Mouse (Mus musculus) liver, embryonic 14.5 days (tissue): ENCODE measurements around the gene Blzf1. TPM values are rescaled to one million over a fixed set of nuclear protein-coding genes. Genes with fewer than 3 reads are reported as not detected.

Source experiments
- ATAC-seq: fragments of 200-750 bp; cut with Nextera tagmentation; 2 replicates; pipeline ENCODE4 v1.8.0; 2017; ENCODE audit warnings: moderate number of reproducible peaks, mild to moderate bottlenecking, moderate library complexity; ENCODE audit not compliant: insufficient read depth
- DNase-seq, 3 experiments: peaks; one replicate each; pipeline ENCODE4 v3.0.0-alpha.2; 2012 to 2013; ENCODE audit warnings: low read depth in 3 of 3, low spot score in 3 of 3
- H3K27ac ChIP-seq: fragments of 300-500 bp; sonication (generic); 2 replicates; pipeline ENCODE4 v1.5.1; 2014; ENCODE audit warnings: moderate library complexity, mild to moderate bottlenecking, control low read depth, inconsistent platforms
- H3K27me3 ChIP-seq: fragments of 300-500 bp; sonication (generic); 2 replicates; pipeline ENCODE4 v1.6.1; 2014; ENCODE audit warnings: mild to moderate bottlenecking, low read length, moderate library complexity; ENCODE audit not compliant: control insufficient read depth, insufficient read depth
- H3K36me3 ChIP-seq: fragments of 300-500 bp; sonication (generic); replicated peaks from 2 replicates; pipeline ENCODE4 v1.6.1; 2014; ENCODE audit warnings: low read depth; ENCODE audit not compliant: control insufficient read depth, insufficient read depth
- H3K4me1 ChIP-seq, 2 experiments: fragments of 200-500 bp in 1 of 2; fragments of 300-500 bp in 1 of 2; sonication (generic) in 1 of 2; replicated peaks; 2 replicates each; pipeline ENCODE4 v1.6.1; 2012 to 2014; ENCODE audit warnings: antibody characterized with exemption in 1 of 2, inconsistent platforms in 1 of 2, low read length in 1 of 2; ENCODE audit not compliant: control insufficient read depth in 2 of 2, insufficient read depth in 2 of 2
- H3K4me2 ChIP-seq: fragments of 300-500 bp; sonication (generic); 2 replicates; pipeline ENCODE4 v1.6.1; 2014; ENCODE audit warnings: low read depth, mild to moderate bottlenecking, control low read depth, moderate library complexity
- H3K4me3 ChIP-seq, 2 experiments: fragments of 200-500 bp in 1 of 2; fragments of 300-500 bp in 1 of 2; sonication (generic) in 1 of 2; 2 replicates each; pipeline ENCODE4 v1.5.1; 2012 to 2014; ENCODE audit warnings: low read depth in 2 of 2, low read length in 2 of 2, mild to moderate bottlenecking in 2 of 2, control low read depth in 1 of 2, inconsistent platforms in 1 of 2, moderate library complexity in 1 of 2; ENCODE audit not compliant: insufficient read depth in 1 of 2
- H3K9ac ChIP-seq: fragments of 300-500 bp; sonication (generic); replicated peaks from 2 replicates; pipeline ENCODE4 v1.6.1; 2014; ENCODE audit warnings: mild to moderate bottlenecking, control low read depth, moderate library complexity
- H3K9me3 ChIP-seq: fragments of 300-500 bp; sonication (generic); 2 replicates; pipeline ENCODE4 v1.6.1; 2016; ENCODE audit warnings: low read length, mixed read lengths; ENCODE audit not compliant: control insufficient read depth
- CTCF ChIP-seq: IDR thresholded peaks from 2 replicates; pipeline ENCODE4 v1.5.1; 2016; ENCODE audit warnings: antibody characterized with exemption, low read depth, control low read depth
- EP300 ChIP-seq: IDR thresholded peaks from 2 replicates; pipeline ENCODE4 v1.6.1; 2016; ENCODE audit warnings: antibody characterized with exemption, low read depth
- WGBS: fragments of 180-500 bp; shearing (Covaris S2); extraction: QIAGEN DNeasy Blood & Tissue Kit; methylation state at CpG from one replicate; pipeline ENCODE4 v1.1.7; 2014; ENCODE audit not compliant: insufficient replicate concordance; 5-methylcytosine and 5-hydroxymethylcytosine counted together
- polyA plus RNA-seq, 2 experiments: library from polyadenylated mRNA; depleted of rRNA in 1 of 2; stranded (reverse) in 1 of 2; unstranded in 1 of 2; fragments of >200 nt; fragmentation: Nextera tagmentation in 1 of 2; extraction: Ambion mirVana in 1 of 2; gene quantifications; 2 replicates each; pipeline versions ENCODE4 v1.2.1 to v1.2.3; 2012 to 2014

The Blzf1 gene
- polyA plus RNA-seq, 2 experiments: 4.1 to 8.5 TPM

DNA sequence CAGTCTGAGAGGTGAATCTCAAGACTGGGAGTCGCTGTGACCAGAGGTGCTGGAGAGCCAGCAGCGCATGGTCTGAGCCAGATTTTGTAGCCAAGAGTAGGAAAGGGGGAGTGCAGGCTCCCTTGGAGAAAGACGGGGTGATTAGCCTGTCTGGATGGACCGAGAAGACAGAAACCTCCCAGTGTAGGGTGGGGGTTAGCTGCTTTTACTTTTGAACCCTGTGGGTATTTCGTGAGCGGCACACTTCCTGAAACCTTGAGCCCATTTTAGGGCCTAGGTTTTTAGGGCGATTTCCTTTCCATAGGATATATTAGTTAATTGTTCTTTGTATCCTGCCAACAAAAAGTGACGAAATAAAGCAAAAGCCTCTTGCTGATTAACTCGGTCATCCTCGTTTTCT is 59.3 kb downstream of the Blzf1 start:
- Histone ChIP-seq H3K27ac (peak overlapping the region; percentile 54; the same call in 1 of the 2 replicates), H3K4me2 (peak overlapping the region; percentile 80), H3K9me3 (no peaks in the 10 kb centered on the region), H3K4me1 (peaks cover 21 to 22% of the 10 kb centered on the region in 2 experiments), H3K9ac (peak overlapping the region; percentile 57), H3K27me3 (no peaks in the 10 kb centered on the region), H3K36me3 (no peaks in the 10 kb centered on the region), H3K4me3 (peak overlapping the region; percentile 29 to 91)
- TF ChIP-seq EP300: no peak
- WGBS: 14% methylated on average over 10 of the region's 10 CpGs
- no peak for ATAC-seq
- no peak for DNase-seq

DNA sequence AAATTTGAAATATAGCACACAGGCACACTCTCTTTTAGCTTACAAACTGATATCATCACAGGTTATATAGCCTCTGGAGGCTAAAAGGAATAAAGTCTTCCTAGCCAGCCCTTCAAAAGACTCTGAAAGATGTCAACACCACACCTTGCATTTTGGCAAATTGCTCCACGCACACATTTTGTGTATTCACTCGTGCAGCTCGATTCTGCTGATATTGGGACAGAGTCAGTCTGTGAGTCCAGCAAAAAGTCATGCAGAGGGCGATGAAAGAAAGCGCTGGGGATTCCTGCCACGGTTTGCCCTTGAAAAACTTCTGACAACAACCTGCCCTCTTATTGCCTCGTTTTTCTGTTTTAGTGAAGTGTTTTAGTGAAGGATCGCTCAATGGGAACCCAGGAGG is 59.8 kb downstream of the Blzf1 start:
- WGBS: 53% methylated on average over 8 of the region's 8 CpGs
- Histone ChIP-seq H3K4me2 (peak overlapping the region; percentile 80), H3K27ac (no peak overlapping the region), H3K36me3 (no peaks in the 10 kb centered on the region), H3K4me1 (peaks cover 21 to 22% of the 10 kb centered on the region in 2 experiments), H3K27me3 (no peaks in the 10 kb centered on the region), H3K4me3 (no peak overlapping the region; a peak in 1 of 4 replicates), H3K9me3 (no peaks in the 10 kb centered on the region), H3K9ac (no peak overlapping the region)
- DNase-seq: no peak
- ATAC-seq: no peak
- TF ChIP-seq EP300: no peak
- TF ChIP-seq CTCF: no peak

DNA sequence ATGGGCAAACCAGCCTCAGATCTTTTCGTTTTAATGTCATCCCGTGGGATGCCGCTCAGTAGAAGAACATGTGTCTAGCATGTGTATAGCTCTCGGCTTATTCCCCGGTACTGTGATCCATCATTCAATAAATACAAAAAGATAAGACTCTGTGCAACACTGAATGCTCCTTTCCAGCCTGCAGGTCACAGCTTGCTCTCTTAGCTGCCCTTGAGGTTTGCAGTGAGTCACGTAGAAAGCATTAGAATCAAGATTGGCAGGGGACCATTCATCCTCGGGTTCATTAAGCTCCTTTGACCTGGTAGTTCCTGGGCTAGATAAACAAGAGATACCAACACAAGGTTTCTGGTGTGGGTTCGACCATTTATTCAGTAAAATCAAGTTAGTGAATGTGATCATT is 64.5 kb downstream of the Blzf1 start:
- no peak for TF ChIP-seq CTCF
- no peak for TF ChIP-seq EP300
- DNase-seq (no peak), ATAC-seq (no peak)
- H3K9me3 ChIP-seq: no peaks in the 10 kb centered on the region
- H3K4me1 ChIP-seq: peaks cover 1 to 3% of the 10 kb centered on the region in 2 experiments
- no peak overlapping the region for H3K4me3 ChIP-seq
- no peak overlapping the region for H3K9ac ChIP-seq
- no peak overlapping the region for H3K4me2 ChIP-seq
- H3K36me3 ChIP-seq: no peaks in the 10 kb centered on the region
- no peak overlapping the region for H3K27ac ChIP-seq
- 68% methylated on average over 8 of the region's 8 CpGs for WGBS
- H3K27me3 ChIP-seq: no peaks in the 10 kb centered on the region

DNA sequence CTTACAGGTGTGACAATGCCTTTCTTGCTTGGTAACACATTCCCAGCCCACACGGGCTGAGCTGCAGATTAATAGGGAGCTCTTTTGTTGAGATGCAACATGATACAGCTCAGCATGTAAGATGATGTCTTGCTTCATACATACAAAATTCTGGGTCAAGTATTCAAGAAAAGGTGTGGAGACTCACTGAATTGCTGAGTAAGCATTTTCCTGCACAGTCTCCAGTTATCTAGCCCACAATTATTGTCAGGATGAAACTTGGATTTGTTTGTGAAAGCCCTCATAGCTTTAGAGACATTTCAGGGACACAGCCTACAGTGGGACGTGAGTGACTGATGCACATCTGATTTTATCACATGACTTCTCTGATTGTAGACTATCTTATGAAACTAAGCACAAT is 65.8 kb downstream of the Blzf1 start:
- Histone ChIP-seq H3K4me1 (no peaks in the 10 kb centered on the region; a peak in 1 of 4 replicates), H3K9ac (no peak overlapping the region), H3K4me2 (no peak overlapping the region), H3K27me3 (no peaks in the 10 kb centered on the region), H3K27ac (no peak overlapping the region), H3K4me3 (no peak overlapping the region), H3K36me3 (no peaks in the 10 kb centered on the region), H3K9me3 (no peaks in the 10 kb centered on the region)
- no peak for TF ChIP-seq CTCF
- TF ChIP-seq EP300: no peak
- 57% methylated on average over 2 of the region's 2 CpGs for WGBS
- ATAC-seq (no peak), DNase-seq (no peak)

Other genes starting within 250 kb of the Blzf1 start
- gene Sell, start 245.5 kb downstream of the Blzf1 start, polyA plus RNA-seq (2012; rRNA removed): 2.1 and 3.0 TPM in 2 replicates
- gene Sell, start 245.5 kb downstream of the Blzf1 start, polyA plus RNA-seq (2014; fragmentation: Nextera tagmentation; extraction: Ambion mirVana): 4.4 and 8.0 TPM in 2 replicates
- 0.31 and 0.37 TPM in 2 replicates for gene Selp, start 192.2 kb downstream of the Blzf1 start, polyA plus RNA-seq (2012; rRNA removed)
- gene Selp, start 192.2 kb downstream of the Blzf1 start, polyA plus RNA-seq (2014; fragmentation: Nextera tagmentation; extraction: Ambion mirVana): 0.54 and 0.75 TPM in 2 replicates
- gene F5, start 155.7 kb downstream of the Blzf1 start, polyA plus RNA-seq (2012; rRNA removed): 6.7 and 8.3 TPM in 2 replicates
- gene F5, start 155.7 kb downstream of the Blzf1 start, polyA plus RNA-seq (2014; fragmentation: Nextera tagmentation; extraction: Ambion mirVana): 11.6 and 11.9 TPM in 2 replicates
- 12.8 and 13.0 TPM in 2 replicates for gene Slc19a2, start 58.4 kb downstream of the Blzf1 start, polyA plus RNA-seq (2012; rRNA removed)
- gene Slc19a2, start 58.4 kb downstream of the Blzf1 start, polyA plus RNA-seq (2014; fragmentation: Nextera tagmentation; extraction: Ambion mirVana): 19.6 and 19.8 TPM in 2 replicates
- gene Ccdc181, start 31.9 kb downstream of the Blzf1 start, polyA plus RNA-seq (2012; rRNA removed): 0.80 and 1.8 TPM in 2 replicates
- gene Ccdc181, start 31.9 kb downstream of the Blzf1 start, polyA plus RNA-seq (2014; fragmentation: Nextera tagmentation; extraction: Ambion mirVana): 2.3 and 3.7 TPM in 2 replicates
- gene Nme7, start 3.4 kb downstream of the Blzf1 start, polyA plus RNA-seq (2012; rRNA removed): 4.2 and 6.4 TPM in 2 replicates
- 9.0 and 13.0 TPM in 2 replicates for gene Nme7, start 3.4 kb downstream of the Blzf1 start, polyA plus RNA-seq (2014; fragmentation: Nextera tagmentation; extraction: Ambion mirVana)
- gene Atp1b1, start 150.9 kb upstream of the Blzf1 start, polyA plus RNA-seq (2012; rRNA removed): 6.6 and 7.9 TPM in 2 replicates
- 6.5 and 7.6 TPM in 2 replicates for gene Atp1b1, start 150.9 kb upstream of the Blzf1 start, polyA plus RNA-seq (2014; fragmentation: Nextera tagmentation; extraction: Ambion mirVana)